Mouse (Mus musculus): ENCODE results near the gene Sema3d. TPM values are rescaled to one million over a fixed set of nuclear protein-coding genes. Genes with fewer than 3 reads are reported as not detected.

The Sema3d gene
- polyA plus RNA-seq, 1 experiment from 2014 or later = 2.3 TPM

- WGBS (ENCODE audit: insufficient replicate concordance) = 63% methylated on average over 4 of the region's 4 CpGs
- no peaks in the 10 kb centered on the region for H3K9me3 ChIP-seq (replicated peaks)
- ATAC-seq = no peak
- H3K27ac ChIP-seq = no peak overlapping the region
- H3K27me3 ChIP-seq (replicated peaks) = no peaks in the 10 kb centered on the region
- no peaks in the 10 kb centered on the region for H3K4me1 ChIP-seq
- no peak overlapping the region for H3K4me2 ChIP-seq
- H3K36me3 ChIP-seq = no peaks in the 10 kb centered on the region
- H3K4me3 ChIP-seq = no peak overlapping the region
- no peak overlapping the region for H3K9ac ChIP-seq
These were observed 132.1 kb downstream of the Sema3d start for GRCm38 (mm10) chr5:12515283-12515682.

DNA sequence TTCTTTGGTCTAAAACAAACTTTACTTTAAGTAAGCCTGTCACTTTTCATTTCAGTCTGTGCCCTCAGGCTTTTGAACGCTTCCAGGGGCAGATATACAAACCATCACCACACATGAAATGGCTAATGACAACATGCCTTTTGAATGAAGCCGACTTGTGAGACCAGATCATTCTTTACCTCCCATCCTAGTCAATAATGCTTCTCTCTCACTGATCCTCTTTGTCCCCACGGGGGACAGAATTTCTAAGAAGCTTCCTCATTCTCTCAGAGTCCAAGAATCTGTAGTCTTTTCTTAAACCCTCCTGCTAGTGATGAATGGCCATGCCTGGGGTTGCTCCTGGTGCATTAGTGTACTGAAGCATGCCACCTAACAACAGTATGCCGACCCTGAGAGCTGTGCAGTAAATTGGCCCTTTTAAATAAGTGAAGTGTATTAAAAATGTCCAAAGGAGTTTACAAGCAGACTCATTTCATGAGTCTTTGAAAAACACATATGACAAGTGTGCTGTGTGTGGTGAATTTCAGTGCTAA lies 142.1 kb downstream of the Sema3d start:
- 47% methylated on average over 4 of the region's 4 CpGs for WGBS (ENCODE audit: insufficient replicate concordance)

DNA sequence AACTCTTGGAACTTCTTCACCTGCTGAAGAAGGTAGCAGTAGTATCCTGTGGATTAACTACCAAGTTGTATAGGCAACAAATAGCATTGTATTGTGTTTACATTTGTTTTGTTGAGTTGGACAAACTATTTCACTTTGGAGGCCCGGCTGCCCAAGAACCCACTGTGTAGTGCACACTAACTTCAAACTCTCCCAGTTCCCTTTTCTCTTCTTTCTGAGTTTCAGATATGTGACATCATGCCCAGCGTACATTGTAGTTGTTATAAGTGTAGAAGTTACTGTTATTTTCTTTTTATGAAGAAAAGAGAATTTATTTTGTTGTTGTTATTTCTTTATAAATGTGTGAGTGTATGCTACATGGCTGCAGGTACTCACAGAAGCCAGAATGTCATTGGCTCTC lies 145.4 kb downstream of the Sema3d start:
- Histone ChIP-seq H3K27ac (no peak overlapping the region), H3K9ac (no peak overlapping the region), H3K27me3 (replicated peaks) (no peaks in the 10 kb centered on the region), H3K4me3 (no peak overlapping the region), H3K4me2 (no peak overlapping the region), H3K4me1 (no peaks in the 10 kb centered on the region), H3K36me3 (no peaks in the 10 kb centered on the region), H3K9me3 (replicated peaks) (no peaks in the 10 kb centered on the region)
- 58% methylated on average over 2 of the region's 2 CpGs for WGBS (ENCODE audit: insufficient replicate concordance)
- no peak for ATAC-seq

More for the DNA sequence above, 142.1 kb downstream of the Sema3d start:
- no peaks in the 10 kb centered on the region for H3K36me3 ChIP-seq
- H3K9me3 ChIP-seq (replicated peaks) = no peaks in the 10 kb centered on the region
- H3K4me2 ChIP-seq = no peak overlapping the region
- no peaks in the 10 kb centered on the region for H3K4me1 ChIP-seq
- H3K27me3 ChIP-seq (replicated peaks) = no peaks in the 10 kb centered on the region
- no peak overlapping the region for H3K9ac ChIP-seq
- no peak overlapping the region for H3K4me3 ChIP-seq
- no peak overlapping the region for H3K27ac ChIP-seq
- ATAC-seq = no peak

DNA sequence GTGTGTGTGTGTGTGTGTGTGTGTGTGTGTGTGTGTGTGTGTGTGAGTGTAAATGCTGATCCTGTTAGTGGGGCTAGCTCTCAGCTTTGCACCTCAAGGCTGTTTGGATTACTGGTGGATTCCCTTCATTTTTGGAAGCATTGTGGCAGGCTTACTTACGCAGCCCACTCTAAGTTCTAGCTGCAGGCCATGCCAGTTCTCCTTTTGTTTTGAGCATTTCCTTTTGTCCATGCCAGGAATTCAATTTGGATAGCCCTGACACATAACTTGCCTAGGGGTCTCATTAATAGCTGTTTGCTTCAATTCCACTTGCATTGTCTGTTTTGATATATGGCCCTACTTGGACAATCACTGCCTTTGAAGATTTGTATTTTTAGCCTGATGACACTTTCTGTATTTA lies 146.6 kb downstream of the Sema3d start:
- Histone ChIP-seq H3K27ac (no peak overlapping the region), H3K4me1 (no peaks in the 10 kb centered on the region), H3K9me3 (replicated peaks) (no peaks in the 10 kb centered on the region), H3K9ac (no peak overlapping the region), H3K36me3 (no peaks in the 10 kb centered on the region), H3K4me2 (no peak overlapping the region), H3K4me3 (no peak overlapping the region), H3K27me3 (replicated peaks) (no peaks in the 10 kb centered on the region)
- 68% methylated on average over 1 of the region's 1 CpGs for WGBS (ENCODE audit: insufficient replicate concordance)
- ATAC-seq = no peak

DNA sequence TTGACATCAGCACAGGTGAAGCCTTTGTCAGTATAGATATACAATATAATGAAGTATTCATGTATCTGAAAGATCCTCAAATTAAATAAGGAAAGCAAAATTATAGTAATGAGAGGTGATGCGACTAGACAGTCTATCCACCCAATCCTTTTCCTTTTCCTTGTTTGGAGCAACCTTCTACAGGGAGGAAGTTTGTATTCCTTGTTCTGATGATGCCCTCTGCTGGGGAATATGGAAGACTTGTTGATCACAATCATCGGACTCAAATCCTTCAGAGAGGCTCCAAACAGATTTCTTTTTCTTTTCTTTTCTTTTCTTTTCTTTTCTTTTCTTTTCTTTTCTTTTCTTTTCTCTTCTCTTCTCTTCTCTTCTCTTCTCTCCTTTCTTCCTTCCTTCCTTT lies 158.1 kb downstream of the Sema3d start:
- H3K27me3 ChIP-seq (replicated peaks) = no peaks in the 10 kb centered on the region
- WGBS (ENCODE audit: insufficient replicate concordance) = 37% methylated on average over 2 of the region's 2 CpGs
- no peak for ATAC-seq

DNA sequence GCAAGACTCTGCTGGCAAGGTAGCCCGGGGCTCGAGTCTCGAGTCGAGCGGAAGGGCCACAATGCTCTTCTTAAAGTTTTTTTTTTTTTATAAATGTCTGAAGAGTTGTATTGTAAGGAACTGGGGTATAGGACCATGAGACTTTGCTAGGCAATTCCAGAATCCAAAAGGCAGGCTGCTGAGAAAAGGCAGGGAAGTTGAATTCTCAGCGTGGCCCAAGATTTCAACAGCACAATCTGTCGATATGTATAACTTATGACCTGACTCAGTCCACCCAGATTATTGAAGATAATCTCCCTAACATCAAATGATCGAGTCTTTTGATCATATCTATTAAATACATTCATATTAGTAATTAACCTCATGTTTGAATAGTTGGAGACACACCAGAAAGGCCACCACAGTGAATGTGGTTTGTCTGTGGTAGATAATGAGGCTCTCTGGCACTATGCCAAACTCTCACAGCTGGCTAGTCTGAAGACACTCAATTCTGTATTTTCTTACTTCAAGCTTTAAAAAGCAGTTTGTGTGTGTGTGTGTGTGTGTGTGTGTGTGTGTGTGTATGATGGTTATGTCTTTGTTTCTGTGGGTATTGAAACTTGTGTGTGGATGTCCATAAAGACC lies 166.0 kb downstream of the Sema3d start:
- no peaks in the 10 kb centered on the region for H3K9me3 ChIP-seq (replicated peaks)
- H3K4me2 ChIP-seq = no peak overlapping the region
- H3K27me3 ChIP-seq (replicated peaks) = no peaks in the 10 kb centered on the region
- ATAC-seq = no peak
- no peaks in the 10 kb centered on the region for H3K4me1 ChIP-seq
- H3K36me3 ChIP-seq = no peaks in the 10 kb centered on the region
- 79% methylated on average over 8 of the region's 8 CpGs for WGBS (ENCODE audit: insufficient replicate concordance)
- no peak overlapping the region for H3K4me3 ChIP-seq
- H3K27ac ChIP-seq = no peak overlapping the region
- H3K9ac ChIP-seq = no peak overlapping the region

More for the DNA sequence above, 158.1 kb downstream of the Sema3d start:
- Histone ChIP-seq H3K4me3 (no peak overlapping the region), H3K36me3 (no peaks in the 10 kb centered on the region), H3K4me1 (no peaks in the 10 kb centered on the region), H3K4me2 (no peak overlapping the region), H3K9me3 (replicated peaks) (no peaks in the 10 kb centered on the region), H3K9ac (no peak overlapping the region), H3K27ac (no peak overlapping the region)

DNA sequence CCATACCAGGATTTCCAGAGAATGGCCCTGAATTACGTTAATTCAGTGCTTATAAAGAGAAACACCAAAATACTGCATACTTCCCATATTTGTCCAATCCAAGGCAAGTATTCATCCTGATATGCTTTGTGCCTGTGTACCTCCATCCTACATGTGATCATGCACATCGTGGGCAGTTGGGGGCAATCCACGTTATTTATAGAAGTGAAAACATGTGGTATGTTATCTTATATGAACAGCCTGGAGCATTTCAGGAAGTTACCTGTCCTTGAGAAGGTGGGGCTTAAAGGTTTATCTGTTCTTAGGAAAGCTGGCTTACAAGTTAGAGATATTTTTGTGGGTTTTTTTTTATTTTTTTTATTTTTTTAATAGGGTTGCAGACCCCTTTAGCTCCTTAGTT lies 172.2 kb downstream of the Sema3d start:
- Histone ChIP-seq H3K4me3 (no peak overlapping the region), H3K36me3 (no peaks in the 10 kb centered on the region), H3K4me2 (no peak overlapping the region), H3K4me1 (no peaks in the 10 kb centered on the region), H3K9me3 (replicated peaks) (no peaks in the 10 kb centered on the region), H3K9ac (no peak overlapping the region), H3K27ac (no peak overlapping the region), H3K27me3 (replicated peaks) (no peaks in the 10 kb centered on the region)
- no peak for ATAC-seq
- whole genome bisulfite sequencing (ENCODE audit: insufficient replicate concordance) = 55% methylated on average over 3 of the region's 3 CpGs

GRCm38 (mm10) chr5:12557889-12558288 lies 174.7 kb downstream of the Sema3d start:
- Histone ChIP-seq H3K4me3 (no peak overlapping the region), H3K27ac (no peak overlapping the region), H3K4me1 (no peaks in the 10 kb centered on the region), H3K27me3 (replicated peaks) (no peaks in the 10 kb centered on the region), H3K9ac (no peak overlapping the region), H3K9me3 (replicated peaks) (no peaks in the 10 kb centered on the region), H3K4me2 (no peak overlapping the region), H3K36me3 (no peaks in the 10 kb centered on the region)
- ATAC-seq = no peak
- WGBS (ENCODE audit: insufficient replicate concordance) = 32% methylated on average over 2 of the region's 2 CpGs

GRCm38 (mm10) chr5:12561740-12562139 lies 178.6 kb downstream of the Sema3d start:
- no peak overlapping the region for H3K4me2 ChIP-seq
- 25% methylated on average over 2 of the region's 2 CpGs for WGBS (ENCODE audit: insufficient replicate concordance)
- H3K4me1 ChIP-seq = no peaks in the 10 kb centered on the region
- no peaks in the 10 kb centered on the region for H3K27me3 ChIP-seq (replicated peaks)
- no peaks in the 10 kb centered on the region for H3K9me3 ChIP-seq (replicated peaks)
- H3K36me3 ChIP-seq = no peaks in the 10 kb centered on the region
- no peak overlapping the region for H3K9ac ChIP-seq
- H3K27ac ChIP-seq = no peak overlapping the region
- no peak overlapping the region for H3K4me3 ChIP-seq
- ATAC-seq = no peak

DNA sequence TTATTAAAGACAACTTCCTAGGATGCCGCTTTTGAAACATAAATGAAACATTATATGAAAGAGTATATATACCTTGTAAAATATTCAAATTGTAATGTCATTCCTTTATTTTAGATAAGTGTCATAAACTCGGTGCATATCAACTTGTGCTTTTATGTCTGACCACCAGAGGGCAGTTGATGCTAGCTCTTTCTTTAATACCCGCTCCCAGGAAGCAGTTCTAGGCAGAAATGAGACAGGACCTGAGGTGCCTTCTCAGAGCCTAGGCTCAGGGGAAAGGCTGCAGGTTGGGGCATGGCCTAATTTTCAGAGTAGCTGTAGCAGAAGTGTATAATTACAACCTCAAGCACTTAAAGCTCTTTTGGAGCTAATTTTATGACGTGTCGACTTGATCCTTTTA lies 179.0 kb downstream of the Sema3d start:
- H3K4me2 ChIP-seq = no peak overlapping the region
- H3K9me3 ChIP-seq (replicated peaks) = no peaks in the 10 kb centered on the region
- no peaks in the 10 kb centered on the region for H3K36me3 ChIP-seq
- H3K4me3 ChIP-seq = no peak overlapping the region
- H3K27ac ChIP-seq = no peak overlapping the region
- ATAC-seq = no peak
- H3K9ac ChIP-seq = no peak overlapping the region
- no peaks in the 10 kb centered on the region for H3K4me1 ChIP-seq
- no peaks in the 10 kb centered on the region for H3K27me3 ChIP-seq (replicated peaks)
- WGBS (ENCODE audit: insufficient replicate concordance) = 34% methylated on average over 5 of the region's 5 CpGs

- Histone ChIP-seq H3K4me2 (no peak overlapping the region), H3K4me1 (no peaks in the 10 kb centered on the region), H3K27me3 (replicated peaks) (no peaks in the 10 kb centered on the region), H3K4me3 (no peak overlapping the region), H3K27ac (no peak overlapping the region), H3K36me3 (no peaks in the 10 kb centered on the region), H3K9me3 (replicated peaks) (no peaks in the 10 kb centered on the region), H3K9ac (no peak overlapping the region)
- 69% methylated on average over 11 of the region's 11 CpGs for WGBS (ENCODE audit: insufficient replicate concordance)
- ATAC-seq = no peak
These were observed 179.9 kb downstream of the Sema3d start for GRCm38 (mm10) chr5:12563132-12563531.

- Histone ChIP-seq H3K27ac (no peak overlapping the region), H3K27me3 (replicated peaks) (no peaks in the 10 kb centered on the region), H3K4me3 (no peak overlapping the region), H3K9me3 (replicated peaks) (no peaks in the 10 kb centered on the region), H3K4me1 (no peaks in the 10 kb centered on the region), H3K36me3 (no peaks in the 10 kb centered on the region), H3K9ac (no peak overlapping the region), H3K4me2 (no peak overlapping the region)
- ATAC-seq = no peak
- 49% methylated on average over 2 of the region's 2 CpGs for WGBS (ENCODE audit: insufficient replicate concordance)
These were observed 181.5 kb downstream of the Sema3d start for GRCm38 (mm10) chr5:12564602-12565220.

All from liver, embryonic 12.5 days (tissue).